Mouse (Mus musculus) layer of hippocampus, postnatal 10 days (tissue): ENCODE results near the gene Lonrf2. TPM values are rescaled to one million over a fixed set of nuclear protein-coding genes. Genes with fewer than 3 reads are reported as not detected.

Experiments used
- DNase-seq, 2 experiments: peaks; one replicate each; pipeline ENCODE4 v3.0.0; 2021; ENCODE audit warnings: low spot score in 2 of 2
- total RNA-seq, 2 experiments: library from RNA; stranded (reverse); gene quantifications; 2 replicates each; pipeline ENCODE4 v1.2.3; 2021

Lonrf2 gene
- total RNA-seq, 2 experiments from 2014 or later, result 122 TPM

DNA sequence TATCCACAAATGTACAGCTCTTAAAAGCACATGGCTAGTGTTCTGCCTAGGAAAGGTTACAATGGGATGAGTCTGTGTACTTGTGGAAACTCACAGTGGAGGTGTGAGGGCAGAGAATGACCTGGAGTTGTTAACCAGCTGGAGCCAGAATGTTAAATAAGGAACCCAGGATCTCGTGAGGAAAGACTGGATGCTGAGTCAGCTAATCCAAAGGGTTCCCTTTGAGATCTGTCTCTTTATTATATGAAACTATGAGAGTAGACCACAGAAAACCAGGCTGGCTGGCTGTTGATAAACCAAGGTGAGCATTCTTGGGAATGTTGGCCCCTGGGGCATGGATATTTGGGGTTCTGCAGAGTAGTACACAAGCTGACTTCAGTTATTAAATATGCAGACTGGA lies 3.4 kb upstream of the Lonrf2 start:
- no peak for DNase-seq

GRCm38 (mm10) chr1:38835568-38836476 lies 689 bp downstream of the Lonrf2 start:
- DNase-seq, result peak; percentile 59 to 69

DNA sequence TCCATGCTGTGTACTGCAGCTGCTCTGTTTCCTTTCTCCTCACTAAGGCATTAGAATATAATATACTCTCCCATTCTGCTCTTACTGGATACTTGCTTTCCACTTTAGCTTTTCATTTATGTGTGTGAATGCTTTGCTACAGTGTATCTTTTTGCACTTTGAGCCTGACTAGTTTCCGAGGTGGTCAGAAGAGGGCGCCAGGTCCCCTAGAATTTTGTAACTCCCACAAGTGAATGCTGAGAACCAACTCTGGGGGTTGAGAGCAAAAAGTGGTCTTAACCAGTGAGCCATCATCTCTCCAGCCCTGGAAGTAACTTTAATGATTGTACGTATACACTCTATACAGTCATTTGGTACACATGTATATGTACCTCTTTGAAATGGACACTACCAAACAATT lies 1.6 kb downstream of the Lonrf2 start:
- DNase-seq, result peak; percentile 32 to 55

DNA sequence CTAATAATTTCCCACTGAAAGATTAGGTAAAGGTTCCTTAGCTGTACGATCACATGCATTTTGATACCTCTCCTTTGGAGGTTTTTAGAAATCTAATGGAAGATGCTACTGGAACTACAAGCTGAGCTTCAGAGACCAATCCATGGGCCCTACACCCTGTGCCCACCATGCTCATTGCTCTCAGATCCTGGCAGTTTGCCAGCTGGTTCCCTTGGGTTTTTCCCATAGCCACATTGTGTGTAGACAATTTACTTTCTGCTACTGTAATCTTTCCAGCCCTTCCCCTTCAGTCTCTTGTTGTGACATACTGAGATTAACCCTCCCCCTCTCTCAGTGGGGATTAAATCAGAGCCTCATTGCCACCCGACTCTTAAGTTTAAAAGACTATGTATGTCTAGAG lies 11.6 kb downstream of the Lonrf2 start:
- no peak for DNase-seq

DNA sequence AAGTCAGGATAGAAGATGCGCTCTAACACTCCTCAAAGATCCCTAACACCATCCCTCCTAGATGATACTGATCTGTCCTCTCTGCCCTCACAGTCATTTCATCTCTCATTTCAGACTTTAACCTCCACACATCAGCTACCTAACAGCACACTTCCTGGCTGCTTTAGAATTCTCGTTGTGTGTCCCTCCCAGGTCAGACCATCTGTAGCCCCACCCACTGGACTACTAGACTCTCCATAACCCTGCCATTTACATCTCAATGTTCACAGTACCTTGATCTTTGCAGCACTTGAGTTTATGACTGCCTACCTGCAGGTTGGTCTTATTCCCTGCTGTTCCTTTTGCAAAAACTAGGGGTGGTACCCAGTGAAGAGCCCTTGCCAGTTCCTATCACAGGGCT lies 12.7 kb downstream of the Lonrf2 start:
- DNase-seq, result no peak

DNA sequence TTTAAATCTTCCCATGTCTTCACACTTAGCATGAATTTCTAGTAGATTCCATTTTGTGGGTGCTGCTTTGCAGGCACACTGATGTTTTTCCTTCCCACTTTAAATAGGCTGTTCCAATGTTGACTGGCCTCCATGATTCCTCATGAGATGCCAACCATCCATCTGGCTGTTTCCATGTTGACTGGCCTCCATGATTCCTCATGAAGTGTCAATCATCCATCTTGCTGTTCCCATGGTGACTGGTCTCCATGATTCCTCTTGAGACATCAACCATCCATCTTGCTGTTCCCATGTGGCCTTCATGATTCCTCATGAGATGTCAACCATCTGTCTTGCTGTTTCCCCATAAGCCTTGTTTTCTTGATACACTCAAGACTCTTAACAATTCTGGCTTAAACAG lies 16.8 kb downstream of the Lonrf2 start:
- DNase-seq, result no peak

DNA sequence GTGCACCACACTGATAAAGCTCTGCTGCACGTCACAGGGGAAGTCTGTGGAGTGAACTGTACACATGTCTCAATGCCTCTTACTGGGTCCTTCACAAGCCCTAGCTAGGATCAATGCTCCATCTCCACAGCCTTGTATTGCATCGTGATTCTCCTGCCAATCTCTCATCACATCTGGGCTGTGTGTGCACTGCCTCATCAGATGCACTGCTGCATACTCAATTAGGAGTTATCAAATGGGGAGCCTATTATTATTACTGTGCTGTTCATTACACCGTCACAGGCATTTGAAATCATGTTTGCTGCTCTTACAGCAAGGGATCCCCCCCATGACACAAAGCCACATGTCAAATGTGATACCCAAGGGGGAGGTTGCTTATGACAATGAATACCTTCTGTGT lies 18.8 kb downstream of the Lonrf2 start:
- DNase-seq, result no peak

GRCm38 (mm10) chr1:38817268-38817667 lies 19.2 kb downstream of the Lonrf2 start:
- no peak for DNase-seq

- DNase-seq, result no peak
Measured at GRCm38 (mm10) chr1:38816306-38816705, 20.2 kb downstream of the Lonrf2 start.

DNA sequence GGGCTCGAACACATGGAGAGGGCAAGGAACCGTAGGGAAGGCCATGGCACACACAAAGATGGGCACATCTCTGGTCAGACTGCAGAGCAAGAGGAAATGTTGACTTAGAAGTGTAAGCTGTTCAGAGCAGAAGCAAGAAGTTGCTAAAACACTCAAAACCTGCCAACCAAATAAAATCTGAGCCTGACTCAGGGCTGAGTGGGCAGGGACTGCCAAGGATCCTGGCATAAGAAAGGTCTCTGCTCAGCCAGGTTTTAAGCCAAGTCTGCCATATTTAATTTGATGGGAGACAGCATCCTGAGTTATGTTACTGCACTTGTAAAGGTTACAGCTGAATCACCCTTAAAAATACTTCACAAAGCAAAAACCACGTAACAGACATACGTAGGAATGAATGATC lies 29.4 kb downstream of the Lonrf2 start:
- DNase-seq, result no peak

DNA sequence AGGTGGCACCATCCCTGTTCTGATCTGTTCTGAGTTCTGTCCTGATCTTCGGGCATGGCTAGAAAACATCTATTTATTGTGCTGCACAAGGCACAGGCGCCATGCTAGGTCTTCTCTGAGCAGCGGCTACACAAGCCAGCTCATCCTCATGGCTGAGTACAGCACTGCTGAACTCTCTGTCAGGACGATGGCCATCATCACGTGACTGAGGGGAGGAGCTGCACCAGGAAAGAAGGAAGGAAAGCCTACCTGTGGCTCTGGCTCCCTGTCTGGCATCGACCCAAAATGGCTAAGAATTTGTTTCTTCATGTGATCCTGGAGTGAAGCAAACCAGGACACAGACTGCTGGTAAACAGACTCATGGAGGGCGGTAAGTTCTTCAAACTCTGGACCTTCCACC lies 36.1 kb downstream of the Lonrf2 start:
- DNase-seq, result no peak

DNA sequence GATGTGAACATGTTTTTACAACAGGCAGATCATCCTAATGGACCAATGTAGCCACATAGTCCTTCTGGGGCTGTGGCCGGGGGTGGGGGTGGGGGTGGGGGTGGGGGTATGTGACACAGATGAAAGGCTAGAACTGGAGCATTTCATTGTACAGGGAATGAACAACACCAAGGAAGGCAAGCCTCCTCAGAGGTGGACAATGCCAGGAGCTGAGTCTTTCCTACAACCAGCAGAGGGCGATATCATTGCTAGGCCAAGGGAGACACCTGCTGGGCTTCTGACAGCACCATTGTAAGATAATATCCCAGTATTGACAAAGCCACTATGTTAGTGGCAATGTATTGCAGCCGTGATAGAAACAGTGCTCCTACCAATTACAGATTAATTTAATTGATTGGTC lies 37.2 kb downstream of the Lonrf2 start:
- peak in 1 of 2 experiments; percentile 54 for DNase-seq

DNA sequence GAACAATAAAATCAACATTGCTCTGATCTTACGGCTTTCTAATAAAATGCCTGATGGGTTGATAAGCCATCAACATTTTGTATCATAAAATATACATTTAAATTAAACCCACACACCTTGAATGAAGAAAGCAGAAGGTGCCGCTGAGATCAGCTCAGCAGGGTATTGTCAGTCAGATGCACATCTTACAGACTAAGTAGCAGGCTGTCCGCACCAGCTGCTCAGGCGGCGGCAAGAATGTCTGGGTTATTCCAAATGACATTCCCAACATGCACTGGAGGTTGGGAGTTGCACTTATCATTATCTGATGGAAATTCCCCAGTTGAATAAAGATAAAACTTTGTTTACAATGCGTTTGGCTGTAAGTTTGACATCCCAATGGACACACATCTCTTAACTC lies 39.6 kb downstream of the Lonrf2 start:
- DNase-seq, result no peak

DNA sequence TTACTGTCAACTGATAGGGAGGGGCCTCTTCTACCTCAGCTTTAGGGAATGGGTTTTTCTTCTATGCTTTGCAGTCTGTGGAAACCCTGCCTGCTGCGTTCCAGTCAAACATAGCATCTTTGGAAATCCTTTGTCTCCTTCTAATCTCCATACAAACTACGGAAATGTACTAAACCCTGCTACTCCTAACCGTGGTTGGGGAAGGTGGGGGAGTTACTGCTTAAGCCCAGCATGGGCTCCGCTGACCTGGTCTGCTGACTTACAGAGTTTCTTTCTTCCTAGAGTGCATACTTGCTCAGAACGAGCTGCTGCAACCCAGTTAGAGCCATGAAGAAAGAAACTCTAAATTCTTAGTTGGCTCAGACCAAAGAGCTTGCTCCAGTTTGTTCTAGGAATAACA lies 41.0 kb downstream of the Lonrf2 start:
- no peak for DNase-seq

GRCm38 (mm10) chr1:38791016-38791810 lies 45.3 kb downstream of the Lonrf2 start:
- DNase-seq, result no peak

DNA sequence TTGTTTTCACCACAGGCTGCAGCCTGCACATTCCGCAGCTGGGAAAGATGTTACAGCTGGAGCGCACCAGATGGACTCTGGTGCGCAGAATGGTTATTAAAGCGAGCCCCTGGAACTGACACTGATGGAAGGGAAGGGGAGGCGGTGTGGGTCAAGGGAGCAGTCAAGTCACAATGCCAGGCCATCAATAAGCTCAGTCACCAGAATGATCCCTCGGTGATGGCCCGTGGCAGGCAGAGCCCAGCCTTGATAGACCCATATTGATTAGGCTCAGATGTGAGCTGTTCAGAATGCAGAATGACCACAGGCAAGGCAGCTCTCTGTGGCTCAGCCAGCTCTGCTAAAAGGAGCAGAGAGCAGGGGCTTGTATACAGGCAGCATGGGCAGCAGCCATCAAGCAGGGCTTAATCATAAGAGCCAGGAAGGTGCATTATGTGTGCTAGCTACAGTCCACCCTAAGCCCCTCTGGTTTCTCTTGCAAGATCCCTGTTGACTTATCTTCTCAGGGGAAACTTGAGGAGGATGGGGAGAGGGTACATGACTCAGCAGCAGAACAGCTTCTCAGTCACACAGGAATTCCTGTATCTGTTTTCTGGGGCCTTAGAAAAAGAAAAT lies 46.4 kb downstream of the Lonrf2 start:
- DNase-seq, result no peak

- no peak for DNase-seq
Measured at GRCm38 (mm10) chr1:38788904-38789303, 47.6 kb downstream of the Lonrf2 start.

DNA sequence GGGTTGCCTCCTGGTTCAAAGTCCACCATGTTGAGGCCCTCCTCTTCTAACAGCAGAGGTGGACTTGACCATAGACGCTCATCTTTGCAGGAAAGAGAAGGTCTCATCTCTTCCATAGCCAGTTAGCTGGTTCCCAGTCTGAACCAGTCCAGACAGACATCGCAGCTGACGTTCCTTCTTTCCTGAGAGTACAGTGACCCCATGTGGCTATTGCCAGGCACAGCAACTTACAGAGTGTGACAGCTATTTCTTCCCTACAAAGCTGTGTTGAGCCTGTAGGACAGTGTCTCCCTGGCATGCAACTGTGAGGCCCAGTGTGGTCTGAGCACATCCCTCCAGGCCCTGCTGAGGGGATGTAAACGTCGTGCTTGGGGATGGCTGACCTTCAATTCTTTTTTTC lies 49.1 kb downstream of the Lonrf2 start:
- peak; percentile 75 for DNase-seq

- peak; percentile 34 to 59 for DNase-seq
Measured at GRCm38 (mm10) chr1:38786358-38786757, 50.2 kb downstream of the Lonrf2 start.

DNA sequence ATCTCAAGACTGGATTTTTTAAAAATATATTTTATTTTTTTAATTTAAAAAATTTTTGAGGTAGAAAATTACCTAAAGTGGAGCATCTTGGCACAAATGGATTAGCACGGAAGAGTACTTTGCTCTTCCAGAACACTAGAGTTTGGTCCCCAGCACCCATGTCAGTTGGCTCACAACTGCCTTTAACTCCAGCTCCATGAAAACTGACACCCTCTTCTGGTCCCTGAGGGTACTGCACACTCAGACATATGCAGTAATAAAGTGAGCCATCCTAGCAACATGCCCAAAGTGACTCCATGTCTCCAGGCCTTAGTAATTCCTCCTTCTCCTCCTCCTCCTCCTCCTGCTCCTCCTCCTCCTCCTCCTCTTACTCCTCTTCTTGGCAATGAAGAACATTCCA lies 58.2 kb downstream of the Lonrf2 start:
- no peak for DNase-seq

GRCm38 (mm10) chr1:38777500-38777899 lies 59.0 kb downstream of the Lonrf2 start:
- DNase-seq, result no peak

GRCm38 (mm10) chr1:38775713-38776112 lies 60.8 kb downstream of the Lonrf2 start:
- DNase-seq, result no peak
